Mouse (Mus musculus) liver, adult 2 months (tissue): ENCODE data around the gene Cc2d1a.

Experiments used
- CTCF ChIP-seq: fragments of 200-500 bp; IDR thresholded peaks from 2 replicates; pipeline ENCODE4 v1.5.1; 2011; ENCODE audit warnings: low read depth, low read length, control low read depth
- POLR2A ChIP-seq: fragments of 200-500 bp; IDR thresholded peaks from 2 replicates; pipeline ENCODE4 v1.6.1; 2011; ENCODE audit warnings: low read length, control low read depth; ENCODE audit not compliant: insufficient read depth; ENCODE audit errors: extremely low read depth

GRCm38 (mm10) chr8:84128277-84128676, 19.5 kb downstream of the Cc2d1a start:
- TF ChIP-seq CTCF: no peak
- no peak for TF ChIP-seq POLR2A
